Mouse (Mus musculus): ENCODE measurements at regions not wholly inside any gene's neighbourhood (a gene's known extent, or its start where the extent isn't known, plus 50 kb on each side); places are given as distances from the start of the nearest gene placed in this dataset.

DNA sequence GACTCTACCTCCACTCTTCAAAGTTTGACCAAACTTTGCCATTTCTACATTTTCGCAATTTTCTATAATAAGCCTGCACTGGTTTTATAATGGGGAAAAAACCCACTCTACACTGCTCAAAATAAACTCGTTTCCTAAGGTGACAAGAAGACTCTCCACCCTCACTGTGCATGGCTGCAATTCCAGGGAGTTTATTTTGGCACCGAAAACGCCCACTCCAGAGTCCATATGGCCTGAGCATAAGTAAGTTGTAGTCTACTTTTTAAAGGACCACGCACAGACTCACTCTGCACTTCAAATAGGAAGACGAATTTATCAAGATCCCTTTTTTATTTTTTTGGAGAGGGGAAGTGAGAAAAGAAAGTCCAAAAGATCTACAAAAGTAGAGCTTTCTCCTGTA, 219.4 kb downstream of the Pdcd6ip start:
- H3K27me3 ChIP-seq, result no peaks in the 10 kb centered on the region
- no peak overlapping the region for H3K9ac ChIP-seq
- no peak overlapping the region for H3K27ac ChIP-seq (replicated peaks)
- no peak for ATAC-seq (ENCODE audit: insufficient read depth)
- H3K4me1 ChIP-seq (replicated peaks), result no peaks in the 10 kb centered on the region
- WGBS (ENCODE audit: insufficient replicate concordance), result 54% methylated on average over 6 of the region's 6 CpGs
- no peaks in the 10 kb centered on the region for H3K9me3 ChIP-seq (replicated peaks)
- no peak overlapping the region for H3K4me2 ChIP-seq
- no peaks in the 10 kb centered on the region for H3K36me3 ChIP-seq (replicated peaks)
- no peak overlapping the region for H3K4me3 ChIP-seq (replicated peaks)

DNA sequence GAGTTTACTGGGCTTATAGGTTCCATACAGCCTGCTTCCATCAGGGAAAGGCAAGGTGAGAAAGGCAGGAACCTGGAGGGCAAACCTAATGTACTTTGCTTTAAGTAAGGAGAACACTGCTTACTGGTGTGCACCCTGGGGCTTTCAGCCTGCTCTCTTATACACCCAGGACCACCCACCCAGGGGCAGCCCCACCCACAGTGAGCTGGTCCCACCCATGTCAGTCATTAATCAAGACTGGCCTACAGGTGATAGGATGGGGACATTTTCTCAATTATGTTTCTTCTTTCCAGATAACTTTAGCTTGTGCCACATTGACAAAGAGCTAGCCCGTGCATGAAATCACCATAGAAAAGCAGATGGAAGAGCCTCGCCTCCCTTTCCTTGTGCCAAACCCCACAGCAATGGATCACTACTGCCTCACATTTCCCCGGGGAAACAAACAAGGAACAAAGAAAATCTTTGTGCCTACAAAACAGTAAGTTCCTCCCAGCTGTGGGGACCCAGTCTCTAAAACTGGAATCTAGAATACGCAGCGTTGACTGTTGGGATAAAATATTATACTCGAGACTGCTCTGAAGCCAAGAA, 221.5 kb downstream of the Pdcd6ip start:
- H3K27me3 ChIP-seq, result no peaks in the 10 kb centered on the region
- no peaks in the 10 kb centered on the region for H3K9me3 ChIP-seq (replicated peaks)
- WGBS (ENCODE audit: insufficient replicate concordance), result 68% methylated on average over 6 of the region's 6 CpGs
- H3K4me2 ChIP-seq, result no peak overlapping the region
- no peak for ATAC-seq (ENCODE audit: insufficient read depth)
- no peak overlapping the region for H3K4me3 ChIP-seq (replicated peaks)
- H3K36me3 ChIP-seq (replicated peaks), result no peaks in the 10 kb centered on the region
- no peak overlapping the region for H3K27ac ChIP-seq (replicated peaks)
- H3K4me1 ChIP-seq (replicated peaks), result no peaks in the 10 kb centered on the region
- no peak overlapping the region for H3K9ac ChIP-seq

DNA sequence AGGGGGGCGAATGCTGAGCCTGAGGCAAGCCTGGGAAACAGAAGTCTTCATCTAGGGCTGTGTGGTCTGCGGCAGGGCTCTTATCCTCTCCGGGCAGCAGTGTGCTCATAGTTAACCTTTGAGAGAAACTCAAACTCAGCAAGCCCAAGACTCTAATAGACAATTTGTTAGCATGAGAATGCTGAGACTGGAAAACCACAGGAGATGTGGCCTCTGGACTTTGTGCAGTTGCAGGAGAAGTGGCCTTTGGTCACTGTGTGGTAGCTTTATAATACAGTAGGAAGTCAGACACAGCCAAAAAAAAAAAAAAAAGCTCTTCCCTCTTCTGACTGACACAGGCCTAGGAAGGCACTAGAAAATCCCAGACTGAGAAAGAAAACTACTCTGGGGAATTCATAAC, 228.2 kb downstream of the Pdcd6ip start:
- Histone ChIP-seq H3K27ac (replicated peaks) (no peak overlapping the region), H3K9ac (no peak overlapping the region), H3K27me3 (no peaks in the 10 kb centered on the region), H3K4me1 (replicated peaks) (no peaks in the 10 kb centered on the region), H3K9me3 (replicated peaks) (no peaks in the 10 kb centered on the region), H3K36me3 (replicated peaks) (no peaks in the 10 kb centered on the region), H3K4me2 (no peak overlapping the region), H3K4me3 (replicated peaks) (no peak overlapping the region)
- WGBS (ENCODE audit: insufficient replicate concordance), result 41% methylated on average over 3 of the region's 3 CpGs
- ATAC-seq (ENCODE audit: insufficient read depth), result no peak

- WGBS (ENCODE audit: insufficient replicate concordance), result 77% methylated on average over 1 of the region's 1 CpGs
- no peak overlapping the region for H3K9ac ChIP-seq
- ATAC-seq (ENCODE audit: insufficient read depth), result no peak
- no peak overlapping the region for H3K4me2 ChIP-seq
- H3K36me3 ChIP-seq (replicated peaks), result no peaks in the 10 kb centered on the region
- no peak overlapping the region for H3K4me3 ChIP-seq (replicated peaks)
- no peaks in the 10 kb centered on the region for H3K27me3 ChIP-seq
- no peaks in the 10 kb centered on the region for H3K4me1 ChIP-seq (replicated peaks)
- no peak overlapping the region for H3K27ac ChIP-seq (replicated peaks)
- H3K9me3 ChIP-seq (replicated peaks), result no peaks in the 10 kb centered on the region
Observed at GRCm38 (mm10) chr9:113478761-113479265, 229.2 kb downstream of the Pdcd6ip start.

DNA sequence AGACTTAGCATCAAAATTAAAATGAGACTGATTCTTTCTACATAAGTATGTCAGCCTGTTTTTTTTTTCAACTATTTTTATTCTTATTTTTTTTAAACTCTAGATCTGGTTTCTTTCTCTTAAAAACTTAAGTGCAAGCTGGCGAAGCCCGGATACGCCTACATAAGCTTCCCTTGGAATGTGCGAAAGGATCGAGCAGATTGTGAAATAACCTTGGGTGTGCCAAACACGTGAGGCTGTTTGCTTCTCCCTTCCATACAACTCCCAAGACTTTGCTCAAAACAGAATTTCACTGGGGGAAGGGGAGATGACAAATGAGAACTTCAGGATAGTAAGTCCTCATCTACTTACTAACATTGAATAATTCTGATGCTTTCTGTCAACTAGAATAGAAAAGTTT, 236.3 kb downstream of the Pdcd6ip start:
- no peak overlapping the region for H3K27ac ChIP-seq (replicated peaks)
- WGBS (ENCODE audit: insufficient replicate concordance), result 74% methylated on average over 6 of the region's 6 CpGs

GRCm38 (mm10) chr9:113462888-113463287, 245.2 kb downstream of the Pdcd6ip start:
- Histone ChIP-seq H3K4me3 (replicated peaks) (no peak overlapping the region), H3K4me2 (no peak overlapping the region), H3K9me3 (replicated peaks) (no peaks in the 10 kb centered on the region), H3K27ac (replicated peaks) (no peak overlapping the region), H3K4me1 (replicated peaks) (no peaks in the 10 kb centered on the region), H3K36me3 (replicated peaks) (no peaks in the 10 kb centered on the region), H3K27me3 (no peaks in the 10 kb centered on the region), H3K9ac (no peak overlapping the region)
- WGBS (ENCODE audit: insufficient replicate concordance), result 45% methylated on average over 2 of the region's 2 CpGs
- ATAC-seq (ENCODE audit: insufficient read depth), result no peak

More for the DNA sequence above, 236.3 kb downstream of the Pdcd6ip start:
- no peak for ATAC-seq (ENCODE audit: insufficient read depth)
- Histone ChIP-seq H3K27me3 (no peaks in the 10 kb centered on the region), H3K9ac (no peak overlapping the region), H3K4me1 (replicated peaks) (no peaks in the 10 kb centered on the region), H3K4me3 (replicated peaks) (no peak overlapping the region), H3K4me2 (no peak overlapping the region), H3K9me3 (replicated peaks) (no peaks in the 10 kb centered on the region), H3K36me3 (replicated peaks) (no peaks in the 10 kb centered on the region)

DNA sequence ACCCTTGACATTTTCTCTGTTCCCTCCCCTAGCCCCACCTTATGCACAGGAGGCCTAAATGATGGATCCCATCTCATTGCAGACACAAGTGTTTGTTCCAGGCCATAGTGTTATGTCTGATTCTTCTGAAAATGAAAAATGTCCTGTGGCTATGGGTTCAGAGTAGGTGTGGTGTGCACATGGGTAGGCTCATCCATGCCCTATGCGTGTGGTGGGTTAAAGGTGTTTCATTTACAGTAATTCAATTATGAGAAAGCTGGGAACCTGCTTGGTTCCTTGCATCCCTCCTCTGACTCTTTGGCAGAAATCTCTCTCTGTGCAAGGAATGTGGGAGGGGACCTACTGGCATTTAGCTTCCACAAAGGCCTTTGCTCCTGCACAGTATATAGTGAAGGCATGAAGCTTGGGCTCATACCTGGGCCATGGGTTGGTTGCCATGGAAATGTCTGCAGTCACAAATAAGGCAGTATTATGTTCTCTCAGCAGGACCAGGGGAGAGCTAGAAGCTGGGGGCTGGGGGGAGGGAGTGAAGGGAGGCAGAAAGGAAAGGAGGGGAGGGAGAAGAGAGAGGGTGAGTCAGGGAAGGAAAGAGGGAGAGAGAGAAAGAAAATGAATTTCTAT, 245.7 kb downstream of the Pdcd6ip start:
- Histone ChIP-seq H3K4me2 (no peak overlapping the region), H3K36me3 (replicated peaks) (no peaks in the 10 kb centered on the region), H3K4me3 (replicated peaks) (no peak overlapping the region), H3K9me3 (replicated peaks) (0 out of 2 replicates have a peak, but pooled peaks cover 2% of the 10 kb centered on the region), H3K27ac (replicated peaks) (no peak overlapping the region), H3K9ac (no peak overlapping the region), H3K4me1 (replicated peaks) (no peaks in the 10 kb centered on the region), H3K27me3 (no peaks in the 10 kb centered on the region)
- no peak for ATAC-seq (ENCODE audit: insufficient read depth)
- 74% methylated on average over 1 of the region's 1 CpGs for WGBS (ENCODE audit: insufficient replicate concordance)

DNA sequence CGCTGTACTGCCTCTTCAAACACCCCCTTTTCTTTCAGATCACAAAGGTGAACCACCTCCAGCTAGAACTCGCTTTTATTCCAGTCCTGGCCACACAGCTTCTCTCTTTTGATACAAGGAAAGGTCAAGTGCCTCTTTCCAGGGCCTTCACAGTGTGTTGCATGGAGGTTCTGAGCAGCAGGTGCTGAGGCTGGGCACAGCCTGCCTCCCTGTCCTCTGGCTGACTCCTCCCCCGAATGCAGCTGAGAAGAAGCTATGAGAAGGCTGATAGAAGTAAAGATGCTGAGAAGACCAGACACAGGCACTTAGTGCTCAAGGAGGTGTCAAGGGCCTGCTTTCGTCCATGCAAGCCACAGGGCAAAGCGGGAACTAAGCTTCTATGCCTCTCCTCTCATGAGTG, 248.2 kb downstream of the Pdcd6ip start:
- Histone ChIP-seq H3K4me1 (replicated peaks) (no peaks in the 10 kb centered on the region), H3K27ac (replicated peaks) (no peak overlapping the region), H3K27me3 (no peaks in the 10 kb centered on the region), H3K4me2 (no peak overlapping the region), H3K36me3 (replicated peaks) (no peaks in the 10 kb centered on the region), H3K9me3 (replicated peaks) (0 out of 2 replicates have a peak, but pooled peaks cover 2% of the 10 kb centered on the region), H3K9ac (no peak overlapping the region), H3K4me3 (replicated peaks) (no peak overlapping the region)
- no peak for ATAC-seq (ENCODE audit: insufficient read depth)
- WGBS (ENCODE audit: insufficient replicate concordance), result 53% methylated on average over 5 of the region's 5 CpGs

DNA sequence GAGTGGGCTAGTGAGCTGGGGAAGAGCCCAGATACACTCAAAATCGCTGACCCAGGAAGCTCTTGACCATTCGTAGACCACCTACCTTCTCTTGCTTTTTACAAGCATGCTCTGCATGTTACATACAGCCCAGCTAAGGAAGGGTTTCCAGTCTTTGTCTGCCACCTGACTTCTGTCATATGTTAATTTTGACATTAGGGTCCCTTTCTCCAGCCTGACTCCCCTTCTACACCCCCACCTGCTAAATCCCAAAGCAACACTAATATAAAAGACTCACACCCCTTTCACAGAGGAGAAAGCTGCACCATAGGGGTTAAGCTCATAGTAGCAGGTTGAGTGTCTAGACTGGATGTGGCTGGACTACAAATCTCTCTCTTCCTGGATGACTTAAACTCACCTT, 248.8 kb downstream of the Pdcd6ip start:
- no peak overlapping the region for H3K4me2 ChIP-seq
- H3K27ac ChIP-seq (replicated peaks), result no peak overlapping the region
- H3K9me3 ChIP-seq (replicated peaks), result 0 out of 2 replicates have a peak, but pooled peaks cover 2% of the 10 kb centered on the region
- 33% methylated on average over 2 of the region's 2 CpGs for WGBS (ENCODE audit: insufficient replicate concordance)
- no peak for ATAC-seq (ENCODE audit: insufficient read depth)
- H3K4me1 ChIP-seq (replicated peaks), result no peaks in the 10 kb centered on the region
- H3K27me3 ChIP-seq, result no peaks in the 10 kb centered on the region
- no peak overlapping the region for H3K9ac ChIP-seq
- H3K36me3 ChIP-seq (replicated peaks), result no peaks in the 10 kb centered on the region
- H3K4me3 ChIP-seq (replicated peaks), result no peak overlapping the region

- Histone ChIP-seq H3K27me3 (no peaks in the 10 kb centered on the region), H3K9ac (no peak overlapping the region), H3K36me3 (replicated peaks) (no peaks in the 10 kb centered on the region), H3K4me2 (no peak overlapping the region), H3K9me3 (replicated peaks) (0 out of 2 replicates have a peak, but pooled peaks cover 2% of the 10 kb centered on the region), H3K27ac (replicated peaks) (no peak overlapping the region), H3K4me1 (replicated peaks) (no peaks in the 10 kb centered on the region), H3K4me3 (replicated peaks) (no peak overlapping the region)
- 25% methylated on average over 5 of the region's 5 CpGs for WGBS (ENCODE audit: insufficient replicate concordance)
- ATAC-seq (ENCODE audit: insufficient read depth), result no peak
Observed at GRCm38 (mm10) chr9:113458741-113459154, 249.3 kb downstream of the Pdcd6ip start.

- no peaks in the 10 kb centered on the region for H3K4me1 ChIP-seq (replicated peaks)
- H3K4me3 ChIP-seq (replicated peaks), result no peak overlapping the region
- H3K36me3 ChIP-seq (replicated peaks), result no peaks in the 10 kb centered on the region
- H3K9me3 ChIP-seq (replicated peaks), result 0 out of 2 replicates have a peak, but pooled peaks cover 2% of the 10 kb centered on the region
- H3K4me2 ChIP-seq, result no peak overlapping the region
- no peaks in the 10 kb centered on the region for H3K27me3 ChIP-seq
- ATAC-seq (ENCODE audit: insufficient read depth), result no peak
- WGBS (ENCODE audit: insufficient replicate concordance), result 63% methylated on average over 13 of the region's 13 CpGs
- no peak overlapping the region for H3K9ac ChIP-seq
- no peak overlapping the region for H3K27ac ChIP-seq (replicated peaks)
Observed at GRCm38 (mm10) chr9:113457169-113457850, 250.7 kb downstream of the Pdcd6ip start.
